Mouse (Mus musculus): ENCODE measurements around the gene Col13a1. TPM values are rescaled to one million over a fixed set of nuclear protein-coding genes. Genes with fewer than 3 reads are reported as not detected.

Gene Col13a1
- polyA plus RNA-seq, 1 experiment, result 1.1 TPM

DNA sequence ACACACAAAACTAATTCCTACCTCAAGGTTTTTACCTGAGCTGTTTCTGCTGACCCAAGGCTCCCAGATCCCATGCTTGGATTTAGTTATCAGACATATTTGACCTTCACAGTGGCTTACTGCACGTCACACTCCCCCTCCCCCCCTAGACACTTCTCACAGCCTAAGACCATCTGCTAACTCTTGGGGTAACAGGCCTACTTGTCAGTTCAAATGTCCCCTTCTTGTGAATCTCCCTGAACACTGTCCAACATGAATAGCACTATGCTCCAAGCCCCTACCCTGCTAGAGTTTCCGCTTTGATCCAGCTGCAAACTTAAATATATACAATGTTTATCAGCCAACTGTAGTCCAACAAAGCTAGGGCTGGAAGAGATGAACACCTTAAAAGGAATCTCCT, 36.2 kb downstream of the Col13a1 start:
- H3K4me1 ChIP-seq (ENCODE audit: control insufficient read depth, insufficient read depth, low read length), result no peaks in the 10 kb centered on the region
- no peak overlapping the region for H3K27ac ChIP-seq (ENCODE audit: insufficient read depth, low read length)
- H3K4me3 ChIP-seq (ENCODE audit: insufficient read depth, low read length), result no peak overlapping the region
- no peak for TF ChIP-seq CTCF (IDR thresholded peaks at IDR 0.05; ENCODE audit: extremely low read depth, insufficient read depth, low read length)
- TF ChIP-seq POLR2A (IDR thresholded peaks at IDR 0.05; ENCODE audit: extremely low read depth, insufficient read depth, low read length), result no peak

GRCm38 (mm10) chr10:61936211-61937121, 42.4 kb downstream of the Col13a1 start:
- Histone ChIP-seq H3K27ac (ENCODE audit: insufficient read depth, low read length) (no peak overlapping the region), H3K4me3 (ENCODE audit: insufficient read depth, low read length) (no peak overlapping the region), H3K4me1 (ENCODE audit: control insufficient read depth, insufficient read depth, low read length) (no peaks in the 10 kb centered on the region)
- TF ChIP-seq POLR2A (IDR thresholded peaks at IDR 0.05; ENCODE audit: extremely low read depth, insufficient read depth, low read length), result no peak
- TF ChIP-seq CTCF (IDR thresholded peaks at IDR 0.05; ENCODE audit: extremely low read depth, insufficient read depth, low read length), result no peak

DNA sequence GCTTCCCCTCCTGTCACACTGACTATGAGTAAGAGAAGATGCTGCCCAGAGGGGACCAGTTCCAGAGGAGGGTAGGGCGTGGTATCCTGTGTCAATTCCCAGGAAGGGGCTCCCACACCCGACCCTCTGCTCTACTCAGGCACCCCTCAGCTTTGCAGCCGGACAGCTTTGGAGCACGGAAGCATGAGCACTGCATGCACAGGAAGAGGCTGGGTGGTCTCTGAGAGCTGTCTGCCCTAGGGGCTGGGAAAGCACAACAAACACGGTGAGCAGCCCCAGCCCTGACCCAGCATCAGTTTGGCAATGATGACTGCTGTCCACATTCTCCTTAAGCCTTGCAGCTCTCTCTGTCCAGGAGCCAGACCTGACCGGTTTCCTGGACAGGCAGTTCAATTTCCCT, 47.2 kb downstream of the Col13a1 start:
- Histone ChIP-seq H3K4me1 (ENCODE audit: control insufficient read depth, insufficient read depth, low read length) (no peaks in the 10 kb centered on the region), H3K27ac (ENCODE audit: insufficient read depth, low read length) (no peak overlapping the region), H3K4me3 (ENCODE audit: insufficient read depth, low read length) (no peak overlapping the region)
- TF ChIP-seq CTCF (IDR thresholded peaks at IDR 0.05; ENCODE audit: extremely low read depth, insufficient read depth, low read length) (no peak), POLR2A (IDR thresholded peaks at IDR 0.05; ENCODE audit: extremely low read depth, insufficient read depth, low read length) (no peak)

DNA sequence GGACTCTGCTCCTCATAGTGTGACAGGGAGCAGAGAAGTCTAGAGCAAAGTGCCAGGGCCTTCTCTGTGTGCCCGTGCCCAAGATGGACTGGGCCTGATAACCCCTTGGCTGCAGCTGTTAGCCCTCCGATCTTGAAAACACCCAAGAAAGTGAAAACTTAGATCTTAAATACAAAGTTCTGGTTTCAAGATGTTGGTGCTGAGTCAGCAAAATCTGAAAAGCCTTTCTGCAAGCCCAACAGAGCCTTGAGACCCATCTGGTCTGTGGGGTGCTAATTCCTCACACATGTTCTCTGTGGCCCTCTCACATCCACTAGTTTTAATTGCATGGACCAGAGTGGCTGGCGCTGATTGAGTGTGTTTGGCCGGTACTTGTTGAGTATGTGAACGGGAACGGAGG, 49.0 kb downstream of the Col13a1 start:
- no peak overlapping the region for H3K4me3 ChIP-seq (ENCODE audit: insufficient read depth, low read length)
- TF ChIP-seq POLR2A (IDR thresholded peaks at IDR 0.05; ENCODE audit: extremely low read depth, insufficient read depth, low read length), result no peak
- TF ChIP-seq CTCF (IDR thresholded peaks at IDR 0.05; ENCODE audit: extremely low read depth, insufficient read depth, low read length), result no peak
- no peaks in the 10 kb centered on the region for H3K4me1 ChIP-seq (ENCODE audit: control insufficient read depth, insufficient read depth, low read length)
- no peak overlapping the region for H3K27ac ChIP-seq (ENCODE audit: insufficient read depth, low read length)

DNA sequence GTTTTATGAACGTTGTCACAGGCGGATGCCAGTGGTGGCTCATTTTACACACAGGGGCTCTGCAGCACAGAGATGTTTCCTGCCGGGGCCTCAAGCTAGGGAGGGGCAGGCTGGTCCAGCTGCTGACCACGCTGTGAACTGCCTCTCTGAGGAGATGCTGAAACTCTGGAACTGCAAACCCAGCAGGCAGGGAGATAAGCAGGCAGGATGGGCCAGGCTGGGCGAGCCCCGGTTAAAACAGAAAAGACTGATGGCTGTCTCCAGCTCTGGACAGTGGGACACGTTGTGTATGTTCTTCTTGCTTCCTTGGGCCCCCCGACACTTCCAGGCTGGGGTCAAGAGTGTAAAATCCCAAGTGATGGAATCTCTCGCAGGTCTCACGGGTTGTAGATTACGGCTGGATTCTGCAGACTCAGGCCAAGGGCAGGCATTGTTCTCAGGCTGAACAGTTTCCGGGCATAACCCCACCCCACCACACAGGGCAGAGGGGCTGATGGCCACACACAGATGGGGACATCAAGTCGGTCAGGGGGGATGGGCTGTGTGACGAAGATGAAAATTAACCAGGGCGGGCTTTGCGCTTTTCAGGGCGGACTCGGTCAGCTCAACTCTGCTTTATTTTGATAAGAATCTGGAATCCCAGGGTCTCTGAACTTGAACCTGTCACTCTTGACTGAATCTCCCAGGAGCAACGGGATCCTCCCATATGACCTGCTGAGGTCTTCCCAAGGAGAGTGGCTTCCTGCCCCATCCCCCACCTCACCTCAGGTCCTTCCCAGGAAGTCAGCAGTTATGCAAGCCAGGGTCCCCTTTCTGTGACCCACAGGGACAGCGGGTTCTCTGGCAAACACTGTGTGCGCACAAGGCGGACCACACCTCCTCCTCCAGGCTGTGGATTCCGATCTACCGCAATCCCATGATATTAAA, 49.9 kb downstream of the Col13a1 start:
- Histone ChIP-seq H3K27ac (ENCODE audit: insufficient read depth, low read length) (no peak overlapping the region), H3K4me1 (ENCODE audit: control insufficient read depth, insufficient read depth, low read length) (no peaks in the 10 kb centered on the region), H3K4me3 (ENCODE audit: insufficient read depth, low read length) (no peak overlapping the region)
- no peak for TF ChIP-seq POLR2A (IDR thresholded peaks at IDR 0.05; ENCODE audit: extremely low read depth, insufficient read depth, low read length)
- no peak for TF ChIP-seq CTCF (IDR thresholded peaks at IDR 0.05; ENCODE audit: extremely low read depth, insufficient read depth, low read length)

GRCm38 (mm10) chr10:61925691-61926090, 53.2 kb downstream of the Col13a1 start:
- no peaks in the 10 kb centered on the region for H3K4me1 ChIP-seq (ENCODE audit: control insufficient read depth, insufficient read depth, low read length)
- no peak overlapping the region for H3K4me3 ChIP-seq (ENCODE audit: insufficient read depth, low read length)
- H3K27ac ChIP-seq (ENCODE audit: insufficient read depth, low read length), result no peak overlapping the region
- TF ChIP-seq POLR2A (IDR thresholded peaks at IDR 0.05; ENCODE audit: extremely low read depth, insufficient read depth, low read length) (no peak), CTCF (IDR thresholded peaks at IDR 0.05; ENCODE audit: extremely low read depth, insufficient read depth, low read length) (no peak)

DNA sequence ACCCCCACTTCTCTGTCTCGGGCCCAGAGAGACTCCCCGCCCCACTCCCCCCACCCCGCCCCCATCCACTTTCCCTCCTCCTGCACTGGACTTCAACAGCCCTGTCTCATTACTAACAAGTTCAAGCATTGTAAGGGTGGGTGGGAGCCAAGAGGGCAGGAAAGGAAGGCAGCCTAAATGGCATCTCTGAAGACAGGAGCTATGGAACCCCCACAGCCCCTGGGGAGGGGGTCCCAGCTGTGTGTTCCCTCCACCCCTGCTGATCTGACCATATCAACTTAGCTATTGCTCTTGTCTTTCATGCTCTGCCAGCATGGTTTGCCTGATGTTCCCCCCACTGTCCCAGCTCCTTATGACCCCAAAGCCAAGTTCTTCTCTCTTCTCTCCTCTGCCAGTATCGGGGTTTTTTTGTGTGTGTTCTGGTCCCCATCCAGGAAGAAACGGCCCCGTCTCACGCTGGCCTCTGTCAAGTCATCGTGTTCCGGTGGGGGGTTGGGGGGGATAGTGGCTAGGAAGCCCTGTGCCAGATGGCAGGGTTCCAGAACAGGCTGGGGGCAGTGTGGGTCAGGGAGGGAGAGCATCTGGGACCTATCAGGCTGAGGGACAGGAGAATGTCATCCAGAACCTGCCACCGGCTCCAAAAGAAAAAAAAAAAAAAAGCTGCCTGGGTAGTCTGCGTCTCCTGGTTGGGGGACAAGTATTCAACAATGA, 58.1 kb downstream of the Col13a1 start:
- no peak overlapping the region for H3K4me3 ChIP-seq (ENCODE audit: insufficient read depth, low read length)
- H3K27ac ChIP-seq (ENCODE audit: insufficient read depth, low read length), result no peak overlapping the region
- TF ChIP-seq POLR2A (IDR thresholded peaks at IDR 0.05; ENCODE audit: extremely low read depth, insufficient read depth, low read length) (no peak), CTCF (IDR thresholded peaks at IDR 0.05; ENCODE audit: extremely low read depth, insufficient read depth, low read length) (no peak)
- no peaks in the 10 kb centered on the region for H3K4me1 ChIP-seq (ENCODE audit: control insufficient read depth, insufficient read depth, low read length)

DNA sequence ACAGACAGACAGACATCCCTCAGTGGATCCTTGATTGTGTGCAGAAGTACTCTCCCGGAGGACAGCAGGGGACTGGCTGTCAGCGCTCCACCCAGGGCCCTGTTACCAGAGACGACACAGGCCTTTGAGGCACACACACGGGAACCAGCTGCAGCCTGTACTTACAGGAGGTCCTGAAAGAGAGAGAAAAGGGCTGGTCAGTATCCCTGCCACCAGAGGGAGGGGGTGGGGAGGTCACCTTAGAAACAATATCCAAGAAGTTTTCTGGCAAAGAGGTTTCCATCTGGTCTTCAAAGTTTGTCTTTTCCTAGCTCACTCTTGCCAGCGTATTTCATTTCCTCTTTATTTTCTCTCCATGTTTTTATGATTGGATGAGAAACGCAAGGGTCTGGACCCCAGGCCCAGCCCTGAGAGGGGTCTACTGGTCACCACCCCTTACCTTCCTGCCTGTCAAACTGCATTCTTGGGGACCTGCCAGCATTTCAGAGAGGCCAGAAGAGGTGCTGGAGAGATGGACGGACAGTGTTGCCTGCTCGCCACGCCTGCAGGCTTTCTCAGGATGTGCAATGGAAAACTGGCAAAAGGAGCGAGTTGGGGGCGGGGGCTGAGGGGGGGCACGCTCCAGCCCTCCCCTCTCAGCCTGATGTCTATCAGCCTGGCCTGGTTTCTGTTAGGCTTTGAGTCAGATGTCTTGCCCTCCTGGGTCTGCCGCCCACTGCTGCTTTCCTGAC, 58.8 kb downstream of the Col13a1 start:
- Histone ChIP-seq H3K4me3 (ENCODE audit: insufficient read depth, low read length) (no peak overlapping the region), H3K27ac (ENCODE audit: insufficient read depth, low read length) (no peak overlapping the region), H3K4me1 (ENCODE audit: control insufficient read depth, insufficient read depth, low read length) (no peaks in the 10 kb centered on the region)
- TF ChIP-seq POLR2A (IDR thresholded peaks at IDR 0.05; ENCODE audit: extremely low read depth, insufficient read depth, low read length), result no peak
- no peak for TF ChIP-seq CTCF (IDR thresholded peaks at IDR 0.05; ENCODE audit: extremely low read depth, insufficient read depth, low read length)

Data from cortical plate, adult 2 months (tissue).